Mouse (Mus musculus) retina, postnatal 7 days (tissue): ENCODE measurements around the gene Pla2g6.

ENCODE experiments used
- DNase-seq: peaks from one replicate; pipeline ENCODE4 v3.0.0-alpha.2; 2012; ENCODE audit warnings: low read depth, low spot score

The Pla2g6 gene

DNA sequence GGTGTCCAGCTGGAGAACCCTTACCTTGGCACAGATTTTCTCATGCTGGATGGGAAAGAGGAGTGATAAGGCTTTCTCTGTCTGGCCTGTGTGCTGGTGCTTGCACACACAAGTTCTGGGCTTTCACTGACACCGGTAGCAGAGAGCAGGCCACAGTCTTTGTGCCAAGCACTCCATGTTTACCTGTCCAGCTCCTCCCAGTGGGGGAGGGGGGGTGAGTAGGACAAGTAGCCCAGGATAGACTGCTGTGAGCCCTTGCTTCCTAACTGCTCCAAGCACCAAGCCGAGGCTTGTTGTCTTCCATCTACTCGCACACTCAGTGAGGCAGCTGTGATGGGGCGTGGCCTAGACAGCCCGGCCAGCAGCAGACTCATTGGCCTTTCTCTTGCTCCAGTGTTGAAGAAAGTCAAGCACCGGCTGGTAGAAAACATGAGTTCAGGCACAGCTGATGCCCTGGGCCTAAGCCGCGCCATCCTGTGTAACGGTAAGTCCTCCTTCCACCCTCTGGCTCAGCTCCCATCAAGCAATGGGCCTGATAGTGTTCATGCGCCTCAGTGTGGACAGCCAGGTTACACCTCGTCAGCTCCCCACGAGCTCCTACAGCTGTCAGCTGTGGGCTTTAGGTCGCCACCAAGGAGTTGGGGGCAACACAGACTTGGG, 85.5 kb downstream of the Pla2g6 start:
- no peak for DNase-seq

DNA sequence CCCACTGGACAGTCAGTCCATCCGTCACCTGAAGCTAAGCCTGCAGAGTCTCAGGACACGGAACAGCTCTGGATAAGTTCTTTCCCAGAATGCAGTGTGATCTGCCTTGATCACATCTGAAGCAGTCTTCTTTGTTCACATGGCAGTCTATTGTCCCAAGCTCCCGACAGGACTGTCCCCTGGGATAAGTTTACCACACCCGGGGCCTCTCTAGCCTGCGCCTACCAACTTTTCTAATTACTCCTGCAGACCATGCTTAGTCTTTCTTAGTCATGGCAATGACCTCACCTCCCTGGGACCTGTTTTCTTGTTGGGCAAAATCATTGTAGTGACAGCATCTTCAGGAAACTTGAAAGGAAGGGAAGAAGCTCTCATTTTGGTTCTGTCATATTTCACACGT, 90.2 kb downstream of the Pla2g6 start:
- DNase-seq = no peak
